Mouse (Mus musculus) E14TG2a.4 (cell line): ENCODE measurements around the gene Acvr1b.

ENCODE experiments used
- H3K27me3 ChIP-seq: 2 replicates; pipeline ENCODE4 v1.6.1; 2014; ENCODE audit warnings: low read length, control low read depth; ENCODE audit not compliant: insufficient read depth
- H3K36me3 ChIP-seq: 2 replicates; pipeline ENCODE4 v1.6.1; 2014; ENCODE audit warnings: low read length, control low read depth; ENCODE audit not compliant: insufficient read depth
- H3K4me1 ChIP-seq: replicated peaks from 2 replicates; pipeline ENCODE4 v1.6.1; 2014; ENCODE audit warnings: low read depth, low read length, control low read depth
- H3K4me3 ChIP-seq: replicated peaks from 2 replicates; pipeline ENCODE4 v1.5.1; 2014; ENCODE audit warnings: mild to moderate bottlenecking, low read length
- H3K9me3 ChIP-seq: 2 replicates; pipeline ENCODE4 v1.6.1; 2014; ENCODE audit warnings: low read length, control low read depth
- CTCF ChIP-seq: conservative IDR thresholded peaks from 2 replicates; pipeline ENCODE4 v1.5.1; 2014; ENCODE audit warnings: low read length
- NANOG ChIP-seq: IDR thresholded peaks from 2 replicates; pipeline ENCODE4 v1.6.1; 2014; ENCODE audit warnings: borderline replicate concordance, low read length, mixed read lengths
- POU5F1 ChIP-seq: IDR thresholded peaks from 2 replicates; pipeline ENCODE4 v1.6.1; 2014; ENCODE audit warnings: low read length, borderline replicate concordance

The Acvr1b gene

DNA sequence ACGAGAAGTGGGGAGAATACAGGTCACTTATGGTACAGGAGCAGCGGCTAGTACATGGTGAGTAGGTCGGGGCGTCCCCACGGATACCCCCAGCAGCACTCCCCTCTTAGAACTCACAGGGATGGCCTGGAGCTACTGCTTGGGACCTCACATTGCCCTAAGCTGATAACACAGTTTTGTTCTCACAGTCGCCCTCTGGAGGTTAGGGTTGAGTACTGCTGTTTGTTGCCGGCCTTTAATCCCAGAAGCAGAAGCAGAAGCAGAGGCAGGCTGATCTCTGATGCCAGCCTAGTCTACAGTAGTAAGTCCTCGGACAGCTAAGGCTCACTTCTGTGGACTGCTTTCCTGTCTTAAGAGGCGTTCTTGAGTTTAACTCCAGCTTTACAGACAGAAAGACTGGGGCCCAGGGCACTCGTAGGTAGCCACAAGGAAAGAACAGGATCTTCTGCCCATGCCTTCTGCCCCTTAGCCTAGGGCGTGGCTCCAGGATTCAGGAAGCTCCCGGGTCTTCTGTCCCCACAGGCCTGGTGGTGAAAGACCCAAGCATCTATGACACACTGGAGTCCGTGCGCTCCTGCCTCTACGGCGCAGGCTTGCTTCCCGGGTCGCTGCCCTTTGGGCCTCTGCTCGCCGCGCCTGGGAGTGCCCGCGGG is 57.3 kb downstream of the Acvr1b start:
- TF ChIP-seq POU5F1 (no peak), CTCF (peak; percentile 80)
- Histone ChIP-seq H3K36me3 (peaks cover 46% of the 10 kb centered on the region), H3K27me3 (peaks cover 4% of the 10 kb centered on the region), H3K9me3 (peaks cover 2% of the 10 kb centered on the region; the same call in 1 of the 2 replicates), H3K4me1 (peaks cover 92% of the 10 kb centered on the region), H3K4me3 (peak overlapping the region; percentile 76)

- peaks cover 7% of the 10 kb centered on the region for H3K9me3 ChIP-seq
- H3K36me3 ChIP-seq: peaks cover 42% of the 10 kb centered on the region
- peak overlapping the region; percentile 76 for H3K4me3 ChIP-seq
- H3K27me3 ChIP-seq: 0 out of 2 replicates have a peak, but pooled peaks cover 3% of the 10 kb centered on the region
- H3K4me1 ChIP-seq: peaks cover 92% of the 10 kb centered on the region
- no peak for TF ChIP-seq NANOG
- no peak for TF ChIP-seq POU5F1
- TF ChIP-seq CTCF: no peak
These were observed 57.8 kb downstream of the Acvr1b start for GRCm38 (mm10) chr15:101231648-101232180.

DNA sequence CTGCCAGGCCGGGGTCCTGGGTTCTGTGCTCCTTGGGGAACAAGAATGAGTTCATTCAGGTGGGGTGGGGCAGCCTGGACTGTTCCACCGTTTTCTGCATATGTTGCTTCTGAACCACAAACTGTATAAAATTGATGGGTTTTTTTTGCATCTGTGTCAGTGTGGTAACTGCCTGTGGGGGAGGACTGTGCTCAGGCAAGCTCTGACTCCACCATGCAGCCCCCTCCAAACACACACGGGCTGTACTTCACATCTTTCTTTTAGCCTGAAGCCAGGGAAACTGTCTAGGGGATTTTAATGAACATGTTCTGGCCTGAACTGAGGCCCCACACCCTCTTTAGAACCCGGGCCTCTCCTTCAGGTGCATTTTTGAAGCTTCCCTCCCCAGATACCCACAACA is 58.7 kb downstream of the Acvr1b start:
- peaks cover 89% of the 10 kb centered on the region for H3K4me1 ChIP-seq
- H3K9me3 ChIP-seq: peaks cover 8% of the 10 kb centered on the region
- TF ChIP-seq CTCF: no peak
- TF ChIP-seq NANOG: no peak
- TF ChIP-seq POU5F1: no peak
- peaks cover 36% of the 10 kb centered on the region for H3K36me3 ChIP-seq
- H3K27me3 ChIP-seq: 0 out of 2 replicates have a peak, but pooled peaks cover 3% of the 10 kb centered on the region
- H3K4me3 ChIP-seq: peak overlapping the region; percentile 76

DNA sequence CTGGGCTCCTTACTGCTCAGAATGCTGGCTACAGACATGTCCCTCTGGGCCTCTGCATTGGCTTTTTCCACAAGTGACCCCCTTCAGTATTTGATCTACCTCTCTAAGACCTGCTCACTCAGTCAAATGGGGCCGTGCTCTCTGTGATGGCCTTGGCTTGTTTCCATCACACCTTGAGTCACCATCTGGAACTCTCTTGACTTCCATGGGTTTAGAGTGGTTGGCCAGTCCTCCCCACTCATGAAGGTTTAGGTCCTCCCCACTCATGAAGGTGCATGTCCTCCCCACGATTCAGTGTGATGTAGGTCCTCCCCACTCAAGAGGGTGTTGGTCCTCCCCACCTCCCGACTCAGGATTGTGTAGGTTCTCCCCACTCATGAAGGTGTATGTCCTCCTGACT is 59.3 kb downstream of the Acvr1b start:
- peaks cover 36% of the 10 kb centered on the region for H3K36me3 ChIP-seq
- peaks cover 87% of the 10 kb centered on the region for H3K4me1 ChIP-seq
- H3K4me3 ChIP-seq: peak overlapping the region; percentile 76

DNA sequence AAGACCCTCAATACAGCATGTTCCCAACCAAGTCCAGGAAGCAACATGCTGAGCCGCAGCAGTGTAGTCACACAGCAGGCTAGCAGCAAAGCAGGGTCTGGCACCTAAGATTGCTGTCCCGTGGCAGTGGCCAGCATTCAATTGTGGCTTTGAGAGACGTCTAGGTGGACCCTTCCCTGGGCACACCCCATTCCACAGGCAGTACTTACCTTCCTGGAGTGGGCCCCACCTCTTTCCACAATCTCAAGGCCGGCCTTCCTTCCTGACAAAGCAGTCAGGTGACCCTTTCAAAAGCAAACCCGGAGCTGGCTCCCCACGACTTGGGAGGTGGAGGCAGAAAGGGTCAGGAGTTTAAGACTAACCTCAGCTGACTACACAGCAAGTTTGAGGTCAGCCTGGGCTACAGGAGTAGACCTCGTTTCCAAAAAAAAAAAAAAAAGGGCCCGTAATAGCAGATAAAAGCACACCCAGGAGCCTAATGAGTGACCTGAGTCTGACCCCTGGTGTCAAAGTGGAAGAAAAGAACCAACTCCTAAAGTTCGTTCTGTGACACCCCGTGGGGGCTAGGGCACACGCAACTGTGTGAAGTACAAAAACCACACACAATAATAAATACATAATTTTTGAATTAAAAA is 59.9 kb downstream of the Acvr1b start:
- Histone ChIP-seq H3K4me3 (peak overlapping the region; percentile 76), H3K9me3 (peaks cover 8% of the 10 kb centered on the region), H3K27me3 (0 out of 2 replicates have a peak, but pooled peaks cover 7% of the 10 kb centered on the region), H3K4me1 (peaks cover 87% of the 10 kb centered on the region), H3K36me3 (peaks cover 32% of the 10 kb centered on the region)
- TF ChIP-seq POU5F1 (no peak), NANOG (no peak; the same call in 1 of the 2 replicates), CTCF (no peak)

More for the DNA sequence above, 59.3 kb downstream of the Acvr1b start:
- Histone ChIP-seq H3K9me3 (peaks cover 8% of the 10 kb centered on the region), H3K27me3 (0 out of 2 replicates have a peak, but pooled peaks cover 7% of the 10 kb centered on the region)
- TF ChIP-seq NANOG (no peak), POU5F1 (no peak), CTCF (no peak)

DNA sequence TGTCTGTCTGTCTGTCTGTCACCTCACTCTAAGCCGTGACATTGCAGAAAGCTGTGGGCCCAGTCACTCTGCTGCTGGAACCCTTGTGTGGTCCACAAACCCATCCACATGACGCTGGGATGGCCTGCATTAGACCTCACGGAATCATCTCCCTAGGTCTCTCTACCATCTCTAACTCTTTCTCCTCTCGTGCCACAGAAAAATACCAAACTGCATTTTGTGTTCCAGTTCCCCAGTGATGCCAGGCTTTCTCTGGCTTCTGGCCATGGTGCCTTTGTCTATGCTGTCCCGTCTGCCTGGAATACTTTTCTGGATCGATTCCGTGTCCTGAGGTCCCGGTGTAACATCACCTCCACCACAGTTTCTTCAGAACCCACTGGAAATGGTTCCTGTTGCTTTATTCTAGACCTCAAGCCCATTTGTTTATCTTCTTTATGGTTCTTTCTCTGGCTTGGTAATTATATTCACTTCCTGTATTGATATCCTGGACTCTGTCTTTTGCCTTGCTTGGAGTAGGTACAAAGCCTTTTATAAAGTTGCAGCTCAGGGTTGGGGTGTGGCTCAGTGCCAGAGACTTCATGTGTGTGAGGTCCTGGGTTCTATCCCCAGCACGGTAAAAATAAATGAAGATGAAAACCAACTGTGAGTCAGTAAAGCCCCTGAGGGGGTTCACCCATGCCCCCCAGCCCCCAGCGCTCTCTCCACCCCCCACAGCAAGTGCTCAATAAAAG is 60.9 kb downstream of the Acvr1b start:
- Histone ChIP-seq H3K4me3 (0 out of 2 replicates have a peak overlapping the region, but pooled peaks have one; percentile 20), H3K36me3 (peaks cover 22% of the 10 kb centered on the region), H3K4me1 (peaks cover 87% of the 10 kb centered on the region), H3K9me3 (peaks cover 8% of the 10 kb centered on the region), H3K27me3 (0 out of 2 replicates have a peak, but pooled peaks cover 4% of the 10 kb centered on the region)
- TF ChIP-seq NANOG (no peak), CTCF (no peak), POU5F1 (no peak)

- peaks cover 8% of the 10 kb centered on the region for H3K9me3 ChIP-seq
- peaks cover 16% of the 10 kb centered on the region for H3K36me3 ChIP-seq
- TF ChIP-seq CTCF (no peak), NANOG (no peak), POU5F1 (no peak)
- H3K27me3 ChIP-seq: 0 out of 2 replicates have a peak, but pooled peaks cover 4% of the 10 kb centered on the region
- H3K4me1 ChIP-seq: peaks cover 83% of the 10 kb centered on the region
- peak overlapping the region; percentile 3; the same call in 1 of the 2 replicates for H3K4me3 ChIP-seq
These were observed 61.5 kb downstream of the Acvr1b start for GRCm38 (mm10) chr15:101235342-101235698.

- Histone ChIP-seq H3K9me3 (peaks cover 8% of the 10 kb centered on the region), H3K36me3 (peaks cover 11% of the 10 kb centered on the region), H3K4me3 (peak overlapping the region; percentile 3; the same call in 1 of the 2 replicates), H3K27me3 (0 out of 2 replicates have a peak, but pooled peaks cover 4% of the 10 kb centered on the region), H3K4me1 (peaks cover 81% of the 10 kb centered on the region)
- TF ChIP-seq CTCF (no peak), POU5F1 (no peak), NANOG (no peak)
These were observed 62.0 kb downstream of the Acvr1b start for GRCm38 (mm10) chr15:101235728-101236327.
